Mouse (Mus musculus) brain, adult 2 months (tissue): ENCODE data around the gene Gmpr.

Experiments used
- DNase-seq: peaks from one replicate; pipeline ENCODE4 v3.0.0; 2011; ENCODE audit warnings: low read depth, low spot score

The Gmpr gene

DNA sequence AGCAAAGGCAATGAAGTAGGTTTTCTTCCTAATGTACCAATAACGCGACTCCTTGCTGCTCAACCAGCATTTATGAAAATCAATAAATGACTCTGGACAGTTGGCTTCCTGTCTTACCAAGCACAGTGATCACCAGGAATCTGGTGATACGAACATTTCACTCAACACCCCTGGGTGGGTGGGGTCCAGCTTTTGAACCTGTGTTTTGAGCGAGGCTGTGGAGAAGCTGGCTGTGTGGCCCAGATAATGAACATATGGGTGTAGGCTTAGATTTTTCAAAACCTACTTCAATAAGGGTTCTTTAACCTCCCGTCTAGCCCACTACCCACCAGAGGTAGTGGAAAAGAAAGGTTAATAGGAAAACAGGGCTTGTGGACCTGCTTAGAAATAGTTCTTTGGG lies 4.5 kb upstream of the Gmpr start:
- no peak for DNase-seq

DNA sequence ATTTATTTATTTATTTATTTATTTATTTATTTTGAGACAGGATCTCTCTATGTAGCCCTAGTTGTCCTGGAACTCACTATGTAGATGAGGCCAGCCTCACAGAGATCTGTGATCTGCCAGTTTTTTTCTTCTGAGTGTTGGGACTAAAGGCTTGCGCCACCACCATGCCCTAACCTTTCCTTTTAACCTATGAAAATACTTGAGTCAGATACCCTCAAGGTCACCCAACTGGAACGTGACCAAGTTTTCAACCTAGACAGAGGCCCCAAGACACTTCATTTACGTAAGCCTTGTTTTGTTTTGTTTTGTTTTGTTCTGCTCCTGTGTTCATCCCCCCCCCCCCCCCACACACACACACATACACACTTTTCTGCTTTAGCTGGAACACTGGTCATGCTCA lies 1.7 kb upstream of the Gmpr start:
- DNase-seq = no peak

DNA sequence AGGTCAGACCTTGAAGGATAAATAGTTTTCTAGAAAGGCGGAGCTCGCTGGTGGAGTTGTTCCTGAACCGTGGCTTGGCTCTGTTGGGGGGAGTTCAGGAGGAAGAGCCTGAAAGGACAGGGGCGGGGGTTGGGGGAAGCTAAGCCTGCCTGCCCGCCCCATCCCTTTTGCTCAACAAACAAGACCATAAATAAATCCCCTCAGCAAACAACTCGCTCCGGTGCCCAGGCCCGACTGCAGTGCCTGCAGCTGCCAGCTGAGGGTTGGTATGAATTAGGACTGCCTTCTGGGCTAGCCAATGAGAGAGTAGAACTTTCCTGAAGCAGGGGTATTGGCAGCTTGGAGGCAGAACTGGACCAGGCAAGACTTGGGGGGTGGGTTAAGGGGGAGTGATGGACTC lies 1.3 kb downstream of the Gmpr start:
- peak; percentile 88 for DNase-seq

- DNase-seq = peak; percentile 42
Observed at GRCm38 (mm10) chr13:45509366-45509765, 2.1 kb downstream of the Gmpr start.

DNA sequence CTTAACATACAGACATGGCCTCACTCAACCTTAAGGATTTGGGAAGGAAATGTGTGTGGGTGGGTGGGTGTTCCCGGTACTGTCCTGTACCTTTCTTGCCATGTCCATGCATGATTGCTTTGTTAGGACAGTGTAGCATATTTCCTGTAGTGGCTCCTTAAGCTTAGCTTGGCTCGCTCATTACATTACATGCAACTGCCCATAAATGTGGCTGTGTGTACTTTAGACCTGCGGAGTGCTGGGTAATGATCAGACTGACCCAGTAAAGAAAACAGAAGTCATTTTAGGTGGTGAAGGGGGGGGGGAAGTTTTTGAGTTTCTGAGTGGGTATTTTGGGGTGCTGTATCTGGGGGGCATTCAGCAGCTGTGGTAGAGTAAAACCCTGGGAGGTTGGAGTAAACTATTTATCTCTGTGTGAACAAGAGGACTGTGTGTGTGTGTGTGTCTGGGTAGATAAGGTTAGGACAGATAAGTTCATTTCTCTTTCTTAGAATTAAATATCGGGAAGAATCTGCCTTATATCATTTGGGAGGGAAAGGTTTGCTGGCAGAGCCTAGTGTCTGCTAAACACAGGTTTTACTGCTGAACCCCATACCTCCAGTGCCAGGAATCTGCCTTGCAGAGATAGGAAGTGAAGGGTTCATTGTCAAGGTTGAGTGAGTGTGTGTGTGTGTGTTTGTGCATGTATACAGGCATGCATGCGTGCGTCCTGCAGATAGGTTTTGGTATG lies 4.6 kb downstream of the Gmpr start:
- DNase-seq = no peak

- no peak for DNase-seq
Observed at GRCm38 (mm10) chr13:45512531-45512930, 5.3 kb downstream of the Gmpr start.

- DNase-seq = no peak
Observed at GRCm38 (mm10) chr13:45513009-45513984, 6.1 kb downstream of the Gmpr start.

DNA sequence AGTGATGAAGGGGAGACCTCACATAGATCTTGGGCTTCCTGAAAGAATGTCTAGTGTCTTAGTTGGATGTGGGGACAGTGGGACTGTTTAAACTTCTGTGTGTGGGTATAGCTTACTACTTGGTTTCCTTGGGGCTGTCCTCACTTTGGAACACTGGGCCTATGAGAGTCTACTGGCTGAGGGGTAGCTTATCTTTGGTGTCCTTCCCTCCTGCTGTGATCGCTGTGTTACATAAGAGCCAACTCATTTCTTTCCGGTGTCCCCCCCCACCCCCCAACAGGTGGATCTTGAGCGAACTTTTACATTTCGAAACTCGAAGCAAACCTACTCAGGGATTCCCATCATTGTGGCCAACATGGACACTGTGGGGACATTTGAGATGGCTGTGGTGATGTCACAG lies 6.9 kb downstream of the Gmpr start:
- DNase-seq = no peak

- DNase-seq = peak; percentile 50
Observed at GRCm38 (mm10) chr13:45514832-45515422, 7.7 kb downstream of the Gmpr start.

DNA sequence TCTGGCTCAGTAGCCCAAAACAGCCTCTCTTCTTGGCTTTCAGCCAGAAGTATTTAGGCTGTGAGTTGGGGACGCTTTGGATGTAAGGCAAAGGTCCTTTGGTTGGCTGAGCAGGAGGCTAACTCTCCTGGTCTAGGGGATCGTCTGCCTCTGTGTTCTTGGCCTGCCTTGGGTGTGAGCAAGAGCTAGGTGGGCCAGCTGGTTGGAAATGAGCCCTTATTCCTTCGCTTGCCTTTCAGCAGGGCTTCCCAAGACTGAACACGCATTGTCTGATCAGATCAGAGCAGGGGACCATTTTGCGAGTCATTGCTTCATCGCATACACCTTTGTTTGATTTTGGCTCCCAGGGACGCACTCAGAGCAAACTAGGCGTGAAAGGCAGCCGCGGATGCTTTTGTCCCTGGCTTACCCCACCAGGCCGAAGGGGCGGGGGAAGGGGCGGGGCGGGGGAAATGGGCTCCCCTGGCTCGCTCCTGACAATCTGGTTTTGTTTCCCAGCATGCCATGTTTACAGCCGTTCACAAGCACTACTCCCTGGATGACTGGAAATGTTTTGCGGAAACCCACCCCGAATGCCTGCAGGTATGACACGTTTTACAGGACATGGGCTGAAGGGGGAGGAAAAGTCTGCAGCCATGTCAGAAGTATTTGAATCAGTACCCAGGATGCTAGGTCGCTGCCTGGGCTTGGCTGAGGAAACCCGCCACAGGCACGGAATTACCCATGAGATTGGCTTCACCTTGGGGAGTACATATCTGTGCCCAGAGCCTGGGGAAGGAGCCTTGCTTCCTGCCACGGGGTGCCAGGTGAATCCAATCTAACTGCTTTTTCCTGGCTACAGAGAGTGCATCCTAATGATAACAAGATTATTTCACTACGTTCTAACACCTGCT lies 9.5 kb downstream of the Gmpr start:
- DNase-seq = peak; percentile 45

GRCm38 (mm10) chr13:45524305-45524704 lies 17.1 kb downstream of the Gmpr start:
- peak; percentile 92 for DNase-seq

DNA sequence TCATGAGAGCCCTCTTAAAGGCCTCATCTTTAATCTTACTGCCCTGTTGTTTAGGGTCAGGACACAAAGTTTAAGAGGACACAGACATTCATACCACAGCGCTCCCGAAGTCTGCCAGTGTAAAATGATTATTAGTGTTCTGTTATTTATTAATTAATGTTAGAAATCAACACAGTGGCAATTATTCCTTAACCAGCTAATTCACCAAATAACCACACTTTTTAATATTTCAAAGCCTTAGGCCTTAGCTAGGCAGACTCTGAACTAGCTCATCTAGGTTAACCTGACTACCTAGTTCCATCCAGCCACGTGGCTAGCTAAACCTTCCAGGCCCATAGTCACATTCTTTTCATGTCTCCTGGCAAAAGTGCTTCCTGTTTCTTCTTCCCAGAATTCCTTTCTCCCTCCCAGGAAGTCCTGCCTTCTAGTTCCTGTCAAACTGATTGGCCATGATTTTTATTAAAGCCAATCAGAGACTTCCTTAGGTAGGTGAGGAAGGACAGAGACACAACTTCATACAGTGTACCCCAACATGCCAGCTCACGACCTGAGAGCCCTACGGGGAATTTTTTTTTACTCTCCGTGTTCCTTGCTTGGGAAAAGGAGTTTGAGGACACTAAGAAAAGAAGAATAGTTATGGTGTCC lies 17.7 kb downstream of the Gmpr start:
- DNase-seq = no peak

DNA sequence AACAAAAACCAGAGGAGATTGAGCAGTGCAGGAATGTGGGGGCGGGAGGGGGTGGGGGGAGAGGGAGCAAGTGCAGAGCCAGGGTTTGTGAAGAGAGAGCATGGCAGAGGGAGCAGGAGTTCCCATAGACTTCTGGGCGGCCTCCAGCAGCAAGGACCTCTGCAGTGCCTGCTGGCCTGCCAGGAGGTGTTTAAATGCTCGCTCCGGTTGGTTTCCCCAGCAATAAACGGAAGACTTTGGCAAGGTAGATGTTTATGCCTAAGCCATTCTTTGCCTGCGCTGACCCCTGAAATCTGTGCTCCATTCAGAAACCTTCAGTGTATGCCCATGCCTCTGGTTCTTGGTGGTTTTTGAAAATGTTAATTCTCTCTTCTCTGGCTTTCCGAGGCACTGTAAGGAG lies 19.0 kb downstream of the Gmpr start:
- peak; percentile 63 for DNase-seq

DNA sequence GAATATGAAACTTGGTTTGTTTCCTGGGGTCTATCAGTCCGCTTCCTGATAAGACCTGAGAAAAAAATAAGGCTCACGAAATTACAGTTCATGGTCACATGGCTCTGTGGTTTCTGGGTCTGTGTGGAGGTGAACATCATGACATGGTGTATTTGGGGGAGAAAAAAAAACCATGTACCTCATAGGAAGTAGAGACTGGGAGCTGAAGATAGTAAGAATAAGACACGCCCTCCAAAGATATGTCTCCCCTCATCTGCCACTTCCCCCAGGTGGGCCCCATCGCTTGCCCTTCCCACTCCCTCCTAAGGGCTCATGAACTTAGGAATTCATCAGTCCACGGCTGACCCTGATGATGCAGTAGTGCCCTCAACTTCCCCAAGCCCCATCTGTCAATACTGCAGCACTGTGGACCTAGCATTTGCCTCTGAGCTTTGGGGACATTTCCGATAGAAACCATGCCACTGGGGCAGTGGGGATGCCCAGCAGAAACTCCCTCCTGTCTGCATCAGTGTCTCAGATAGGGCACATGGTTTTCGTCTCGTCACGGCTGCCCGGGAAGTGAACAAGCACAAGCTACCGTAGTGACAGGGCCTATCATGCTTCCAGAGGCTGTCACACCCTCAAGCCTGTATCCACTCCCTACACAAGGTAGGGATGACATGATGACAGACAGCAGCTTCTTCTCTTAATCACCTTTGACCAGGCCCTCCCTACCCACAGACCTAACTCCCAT lies 20.2 kb downstream of the Gmpr start:
- DNase-seq = no peak

GRCm38 (mm10) chr13:45528787-45529186 lies 21.5 kb downstream of the Gmpr start:
- DNase-seq = peak; percentile 85

DNA sequence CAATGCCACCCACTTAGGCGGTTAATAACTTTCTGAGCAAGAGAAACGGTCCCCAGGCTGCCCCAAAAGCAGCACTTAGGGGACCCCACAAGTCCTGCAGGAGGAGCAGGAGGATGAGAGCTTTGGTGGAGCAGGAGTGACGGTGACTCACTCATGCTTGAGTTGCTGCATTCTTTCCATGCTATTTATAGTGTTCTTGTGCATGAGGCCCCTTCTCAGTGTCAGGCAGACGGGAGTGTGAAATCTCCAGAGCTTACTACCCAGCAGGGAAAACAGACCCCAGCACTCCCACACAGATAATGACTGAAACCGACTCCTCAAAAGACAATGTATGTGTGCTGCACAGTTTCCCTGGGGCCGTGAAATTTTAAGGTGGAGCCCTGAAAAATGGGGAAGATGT lies 23.5 kb downstream of the Gmpr start:
- peak; percentile 86 for DNase-seq

DNA sequence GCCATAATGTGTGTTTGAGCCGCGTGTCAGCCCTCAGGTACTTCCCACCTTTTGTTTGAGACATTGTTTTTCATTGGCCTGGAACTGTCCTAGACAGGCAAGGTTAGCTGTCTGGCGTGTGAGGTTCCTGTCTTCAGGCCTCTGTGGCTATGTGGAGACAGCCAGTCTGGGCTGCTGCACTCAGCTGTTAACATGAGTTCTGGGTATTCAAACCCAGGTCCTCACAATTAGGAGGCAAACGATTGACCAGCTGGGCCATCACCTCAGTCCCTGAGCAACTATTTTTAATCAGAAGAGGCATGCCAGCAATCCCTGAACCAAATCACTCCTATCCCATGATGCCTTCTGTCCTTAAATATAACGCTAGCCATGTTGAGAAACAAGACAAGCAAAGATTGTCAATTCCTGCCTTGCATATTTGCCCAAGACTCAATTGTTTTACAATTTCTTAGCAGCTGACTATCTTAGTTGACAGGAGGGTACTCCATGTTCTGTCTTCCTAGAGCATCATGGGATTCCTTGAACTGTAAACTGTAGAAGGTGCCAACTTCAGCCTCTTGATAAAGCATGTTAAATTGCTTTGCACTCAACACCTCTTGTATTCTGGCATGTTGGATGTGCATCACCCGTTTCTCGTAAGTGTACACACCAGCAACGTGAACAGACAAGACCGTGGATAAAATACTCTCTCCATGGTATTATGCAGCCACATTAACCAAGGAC lies 28.6 kb downstream of the Gmpr start:
- DNase-seq = no peak

DNA sequence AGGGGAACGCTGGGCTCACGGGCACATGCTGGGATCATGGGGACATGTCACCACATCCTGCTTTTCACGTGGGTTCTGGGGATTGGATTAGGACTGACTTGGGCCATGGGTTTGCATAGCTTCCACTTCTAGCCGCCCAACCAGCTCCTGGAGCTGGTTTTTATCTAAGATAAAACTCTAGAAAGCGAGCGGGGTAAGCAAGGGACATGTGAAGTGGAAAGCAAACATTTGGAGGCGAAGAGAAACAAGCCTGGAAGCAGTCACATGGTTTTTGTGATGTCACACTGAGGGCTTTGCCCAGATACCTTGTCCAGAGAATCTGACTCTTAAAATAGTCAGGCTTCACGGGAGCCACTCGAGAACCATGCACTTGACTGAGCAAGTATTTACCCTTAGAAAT lies 29.9 kb downstream of the Gmpr start:
- no peak for DNase-seq

DNA sequence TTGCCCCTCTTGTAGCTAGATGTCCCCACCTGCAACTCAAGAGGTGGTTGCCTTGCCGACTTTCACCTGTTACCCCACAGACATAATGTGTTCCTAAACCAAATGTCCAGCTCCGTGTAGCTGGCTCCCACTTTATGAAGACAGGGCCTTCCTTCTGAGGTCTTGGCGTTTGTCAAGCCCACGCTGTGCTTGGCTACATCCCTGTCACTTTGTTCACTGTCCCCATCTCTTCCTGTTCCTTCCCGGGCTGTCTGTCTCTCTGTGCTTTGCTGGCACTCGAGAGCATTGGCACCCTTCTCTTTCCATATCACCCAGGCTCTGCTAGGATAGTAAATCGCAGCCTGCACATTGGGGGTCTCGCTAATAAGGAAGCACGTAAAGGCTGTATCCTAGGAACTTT lies 30.8 kb downstream of the Gmpr start:
- no peak for DNase-seq
